Mouse (Mus musculus) layer of hippocampus, postnatal 25 days (tissue): ENCODE data around the gene Osgin1. TPM values are rescaled to one million over a fixed set of nuclear protein-coding genes. Genes with fewer than 3 reads are reported as not detected.

Experiments
- total RNA-seq, 2 experiments: library from RNA; stranded (reverse); gene quantifications; 2 replicates each; pipeline ENCODE4 v1.2.3; 2021

The Osgin1 gene
- total RNA-seq, 2 experiments from 2014 or later: 0.42 to 0.49 TPM

Other genes starting within 250 kb of the Osgin1 start
- gene Hsbp1, start 89.6 kb upstream of the Osgin1 start, total RNA-seq: 100 to 1,000 TPM; 364 to 405 TPM
- gene Mlycd, start 39.2 kb upstream of the Osgin1 start, total RNA-seq: 10 to 100 TPM; 28.7 to 30.0 TPM
- gene Necab2, start 12.6 kb downstream of the Osgin1 start, total RNA-seq: 100 to 1,000 TPM; 101 to 115 TPM
- under 1 TPM; 0.23 to 0.44 TPM for gene Slc38a8, start 67.6 kb downstream of the Osgin1 start, total RNA-seq
- 10 to 100 TPM; 69.2 to 78.8 TPM for gene Mbtps1, start 124.6 kb downstream of the Osgin1 start, total RNA-seq
- 10 to 100 TPM; 42.8 to 46.7 TPM for gene Hsdl1, start 141.1 kb downstream of the Osgin1 start, total RNA-seq
- gene Dnaaf1, start 141.1 kb downstream of the Osgin1 start, total RNA-seq: under 1 TPM; 0.12 to 0.22 TPM
- 10 to 100 TPM; 10.5 to 11.1 TPM for gene Taf1c, start 171.1 kb downstream of the Osgin1 start, total RNA-seq
- gene Adad2, start 178.6 kb downstream of the Osgin1 start, total RNA-seq: under 1 TPM in 1 of 2 experiments, not detected in 1; 0.39 TPM
- 1 to 10 TPM; 3.4 to 4.6 TPM for gene Kcng4, start 201.6 kb downstream of the Osgin1 start, total RNA-seq
- gene Wfdc1, start 232.2 kb downstream of the Osgin1 start, total RNA-seq: 1 to 10 TPM; 6.6 to 8.4 TPM